In genomic region chr1:39546160-39546866, GRCm38 (mm10) we compare ENCODE assay signal across 21 mouse cellular contexts. TPM values are rescaled to one million over a fixed set of nuclear protein-coding genes. Genes with fewer than 3 reads are reported as not detected.
DNase-seq lines count a peak whose midpoint lies in the region; ATAC-seq and TF ChIP-seq lines count a peak whose summit lies in the region.
"Had no signal": no experiment of that assay in that cellular context is flagged by ENCODE, and none has a peak within 500 bp of the region (broad histone marks: within the 10 kb centered on the region; RNA-seq: fewer than 3 reads in every experiment).

No protein-coding gene starts in this region.

- TF ChIP-seq CTCF in intestine, postnatal 0 days (IDR thresholded peaks at IDR 0.05; ENCODE audit: low read depth), result no peak

- H3K36me3 ChIP-seq in heart, embryonic 10.5 days, result peaks cover 76% of the 10 kb centered on the region
- H3K36me3 ChIP-seq in intestine, embryonic 15.5 days, result peaks cover 23% of the 10 kb centered on the region
- H3K36me3 ChIP-seq in intestine, postnatal 0 days (ENCODE audit: control insufficient read depth, insufficient read depth), result peaks cover 62% of the 10 kb centered on the region
- H3K36me3 ChIP-seq in lung, embryonic 16.5 days (ENCODE audit: control insufficient read depth, insufficient read depth, low read length), result peaks cover 43% of the 10 kb centered on the region
- H3K36me3 ChIP-seq in stomach, embryonic 14.5 days (ENCODE audit: control insufficient read depth, insufficient read depth, low read length), result peaks cover 43% of the 10 kb centered on the region

- H3K9me3 ChIP-seq in heart, embryonic 10.5 days, result no peaks in the 10 kb centered on the region
- no peaks in the 10 kb centered on the region for H3K9me3 ChIP-seq in intestine, embryonic 15.5 days
- no peaks in the 10 kb centered on the region for H3K9me3 ChIP-seq in intestine, postnatal 0 days (ENCODE audit: control insufficient read depth)
- H3K9me3 ChIP-seq in lung, embryonic 16.5 days (ENCODE audit: control insufficient read depth, low read length), result no peaks in the 10 kb centered on the region
- no peaks in the 10 kb centered on the region for H3K9me3 ChIP-seq in stomach, embryonic 14.5 days (ENCODE audit: control insufficient read depth, low read depth, low read length)
- H3K9me3 ChIP-seq: neural tube, embryonic 12.5 days had no signal

- ATAC-seq in intestine, embryonic 15.5 days, result peak; percentile 36; the same call in 1 of the 2 replicates
- ATAC-seq in intestine, postnatal 0 days, result no peak
- peak; percentile 54; the same call in 1 of the 2 replicates for ATAC-seq in lung, embryonic 16.5 days (ENCODE audit: low read depth)
- ATAC-seq in stomach, embryonic 14.5 days (ENCODE audit: insufficient number of reproducible peaks, insufficient read depth, low FRiP score, low read depth), result peak; percentile 46; the same call in 1 of the 2 replicates
- ATAC-seq: forebrain, embryonic 16.5 days; intestine, embryonic 16.5 days; Patski had no signal

- H3K4me3 ChIP-seq in heart, embryonic 10.5 days, result no peak overlapping the region
- no peak overlapping the region for H3K4me3 ChIP-seq in intestine, embryonic 15.5 days (replicated peaks)
- H3K4me3 ChIP-seq in intestine, postnatal 0 days (ENCODE audit: low read depth, low read length), result no peak overlapping the region
- H3K4me3 ChIP-seq in lung, embryonic 16.5 days (ENCODE audit: low read length), result no peak overlapping the region
- H3K4me3 ChIP-seq in stomach, embryonic 14.5 days (ENCODE audit: low read depth, low read length), result no peak overlapping the region
- H3K4me3 ChIP-seq: layer of hippocampus, adult 2 months; neural tube, embryonic 12.5 days had no signal

- H3K27me3 ChIP-seq in heart, embryonic 10.5 days (ENCODE audit: insufficient read depth, poor library complexity, severe bottlenecking), result no peaks in the 10 kb centered on the region
- no peaks in the 10 kb centered on the region for H3K27me3 ChIP-seq in intestine, embryonic 15.5 days (replicated peaks)
- H3K27me3 ChIP-seq in intestine, postnatal 0 days (replicated peaks; ENCODE audit: control insufficient read depth, insufficient read depth, low read length), result no peaks in the 10 kb centered on the region
- no peaks in the 10 kb centered on the region for H3K27me3 ChIP-seq in lung, embryonic 16.5 days (ENCODE audit: control insufficient read depth, insufficient read depth, low read depth, low read length)
- no peaks in the 10 kb centered on the region for H3K27me3 ChIP-seq in stomach, embryonic 14.5 days (ENCODE audit: control insufficient read depth, insufficient read depth, low read length)
- H3K27me3 ChIP-seq: neural tube, embryonic 12.5 days; Patski had no signal

- peak; percentile 30 for DNase-seq in heart, embryonic 10.5 days (ENCODE audit: low spot score)
- DNase-seq in heart, adult 8-10 months (ENCODE audit: low spot score), result no peak
- DNase-seq in lung, postnatal 14 days, result no peak
- no peak for DNase-seq in right cerebral cortex, postnatal 10 days (ENCODE audit: low spot score in 2 of 2)
- DNase-seq: adrenal gland, postnatal 36 days; cerebellum, adult 9-10 months; gastrocnemius, postnatal 10 days; layer of hippocampus, postnatal 36 days; right cerebral cortex, postnatal 25 days; spleen, adult 18-20 months; thymus, adult 18-20 months; thymus, postnatal 36 days had no signal

- no peaks in the 10 kb centered on the region; the same call in 1 of the 2 replicates for H3K4me1 ChIP-seq in heart, embryonic 10.5 days
- no peaks in the 10 kb centered on the region for H3K4me1 ChIP-seq in intestine, embryonic 15.5 days (replicated peaks)
- no peaks in the 10 kb centered on the region for H3K4me1 ChIP-seq in intestine, postnatal 0 days (replicated peaks; ENCODE audit: control insufficient read depth, insufficient read depth, low read length)
- H3K4me1 ChIP-seq in lung, embryonic 16.5 days (replicated peaks; ENCODE audit: control insufficient read depth, insufficient read depth, low read length), result peaks cover 7% of the 10 kb centered on the region; the same call in 1 of the 2 replicates
- H3K4me1 ChIP-seq in stomach, embryonic 14.5 days (ENCODE audit: control insufficient read depth, insufficient read depth, low read length), result no peaks in the 10 kb centered on the region
- H3K4me1 ChIP-seq: neural tube, embryonic 12.5 days had no signal

- H3K27ac ChIP-seq in heart, embryonic 10.5 days, result no peak overlapping the region
- H3K27ac ChIP-seq in intestine, embryonic 15.5 days, result no peak overlapping the region
- H3K27ac ChIP-seq in intestine, postnatal 0 days (ENCODE audit: low read depth, low read length), result no peak overlapping the region
- no peak overlapping the region for H3K27ac ChIP-seq in lung, embryonic 16.5 days (ENCODE audit: low read length)
- no peak overlapping the region for H3K27ac ChIP-seq in stomach, embryonic 14.5 days (ENCODE audit: low read length)
- H3K27ac ChIP-seq: layer of hippocampus, adult 2 months; neural tube, embryonic 12.5 days had no signal

- H3K9ac ChIP-seq in intestine, embryonic 15.5 days, result no peak overlapping the region
- no peak overlapping the region for H3K9ac ChIP-seq in intestine, postnatal 0 days (ENCODE audit: low read depth, low read length)
- no peak overlapping the region for H3K9ac ChIP-seq in lung, embryonic 16.5 days (ENCODE audit: low read length)
- H3K9ac ChIP-seq in stomach, embryonic 14.5 days (replicated peaks; ENCODE audit: low read depth, low read length), result no peak overlapping the region
- H3K9ac ChIP-seq: neural tube, embryonic 12.5 days had no signal

- WGBS in heart, embryonic 10.5 days, result 91% methylated on average over 6 of the region's 6 CpGs
- WGBS in intestine, embryonic 15.5 days, result 87% methylated on average over 6 of the region's 6 CpGs
- 86% methylated on average over 6 of the region's 6 CpGs for WGBS in intestine, postnatal 0 days
- 83% methylated on average over 6 of the region's 6 CpGs for WGBS in lung, embryonic 16.5 days
- WGBS in stomach, embryonic 14.5 days, result 89% methylated on average over 6 of the region's 6 CpGs

- no peak overlapping the region for H3K4me2 ChIP-seq in intestine, embryonic 15.5 days (replicated peaks)
- H3K4me2 ChIP-seq in intestine, postnatal 0 days (replicated peaks; ENCODE audit: low read depth), result no peak overlapping the region
- H3K4me2 ChIP-seq in lung, embryonic 16.5 days (ENCODE audit: low read depth, low read length), result no peak overlapping the region
- no peak overlapping the region for H3K4me2 ChIP-seq in stomach, embryonic 14.5 days (replicated peaks; ENCODE audit: low read depth, low read length)
- H3K4me2 ChIP-seq: neural tube, embryonic 12.5 days had no signal

RNA-seq across cellular contexts. Expression of gene Cnot11, which starts 11.5 kb away (rescaled TPM):
- polyA plus RNA-seq in heart, embryonic 10.5 days (2016; fragmentation: Nextera tagmentation; extraction: Ambion mirVana), result 20.1 and 27.7 TPM in 2 replicates
- 10 to 100 TPM; 13.3 to 15.1 (median 14.3) TPM for total RNA-seq in heart, adult 8-10 months (2022)
- polyA plus RNA-seq in intestine, embryonic 15.5 days (2015; fragmentation: Nextera tagmentation; extraction: Ambion mirVana), result 20.6 and 21.7 TPM in 2 replicates
- polyA plus RNA-seq in intestine, postnatal 0 days (2015; fragmentation: Nextera tagmentation; extraction: Ambion mirVana), result 13.5 and 14.7 TPM in 2 replicates
- polyA plus RNA-seq in lung, embryonic 16.5 days (2015; fragmentation: Nextera tagmentation; extraction: Ambion mirVana), result 11.7 TPM in 2 replicates
- 22.0 and 27.1 TPM in 2 replicates for polyA plus RNA-seq in stomach, embryonic 14.5 days (2014; fragmentation: Nextera tagmentation; extraction: Ambion mirVana)

RNA-seq across cellular contexts. Expression of gene Rnf149, which starts 30.9 kb away (rescaled TPM):
- polyA plus RNA-seq in heart, embryonic 10.5 days (2016; fragmentation: Nextera tagmentation; extraction: Ambion mirVana), result 17.1 and 26.0 TPM in 2 replicates
- 1 to 10 TPM; 6.2 to 9.5 (median 7.8) TPM for total RNA-seq in heart, adult 8-10 months (2022)
- polyA plus RNA-seq in intestine, embryonic 15.5 days (2015; fragmentation: Nextera tagmentation; extraction: Ambion mirVana), result 35.3 and 36.6 TPM in 2 replicates
- 16.9 and 20.4 TPM in 2 replicates for polyA plus RNA-seq in intestine, postnatal 0 days (2015; fragmentation: Nextera tagmentation; extraction: Ambion mirVana)
- 20.0 and 26.1 TPM in 2 replicates for polyA plus RNA-seq in lung, embryonic 16.5 days (2015; fragmentation: Nextera tagmentation; extraction: Ambion mirVana)
- 34.0 and 38.0 TPM in 2 replicates for polyA plus RNA-seq in stomach, embryonic 14.5 days (2014; fragmentation: Nextera tagmentation; extraction: Ambion mirVana)
